Mouse (Mus musculus): Measurements from ENCODE around the gene Sv2c.

Sv2c gene

GRCm38 (mm10) chr13:96052755-96053154 is 79.6 kb downstream of the Sv2c start:
- DNase-seq (ENCODE audit: low spot score in 2 of 2): no peak

DNA sequence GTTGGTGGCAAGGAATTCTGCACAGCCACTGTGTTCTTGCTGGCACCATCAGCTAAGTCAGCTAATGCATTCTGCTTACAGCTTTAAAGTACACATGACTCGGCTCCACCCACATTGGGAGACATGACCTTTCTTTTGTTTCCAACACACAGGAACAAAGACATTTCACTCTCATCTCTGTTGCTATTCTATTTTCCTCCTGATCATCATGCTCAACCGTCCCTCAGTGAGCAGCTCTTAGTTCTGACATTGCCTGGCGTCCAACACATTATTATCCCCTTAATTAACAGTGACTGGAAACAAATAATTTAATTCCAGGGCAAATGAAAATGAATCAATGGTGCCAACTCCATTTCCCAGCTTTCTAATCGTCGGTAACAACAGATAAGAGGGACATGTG is 87.0 kb downstream of the Sv2c start:
- DNase-seq (ENCODE audit: low spot score in 2 of 2): no peak

DNA sequence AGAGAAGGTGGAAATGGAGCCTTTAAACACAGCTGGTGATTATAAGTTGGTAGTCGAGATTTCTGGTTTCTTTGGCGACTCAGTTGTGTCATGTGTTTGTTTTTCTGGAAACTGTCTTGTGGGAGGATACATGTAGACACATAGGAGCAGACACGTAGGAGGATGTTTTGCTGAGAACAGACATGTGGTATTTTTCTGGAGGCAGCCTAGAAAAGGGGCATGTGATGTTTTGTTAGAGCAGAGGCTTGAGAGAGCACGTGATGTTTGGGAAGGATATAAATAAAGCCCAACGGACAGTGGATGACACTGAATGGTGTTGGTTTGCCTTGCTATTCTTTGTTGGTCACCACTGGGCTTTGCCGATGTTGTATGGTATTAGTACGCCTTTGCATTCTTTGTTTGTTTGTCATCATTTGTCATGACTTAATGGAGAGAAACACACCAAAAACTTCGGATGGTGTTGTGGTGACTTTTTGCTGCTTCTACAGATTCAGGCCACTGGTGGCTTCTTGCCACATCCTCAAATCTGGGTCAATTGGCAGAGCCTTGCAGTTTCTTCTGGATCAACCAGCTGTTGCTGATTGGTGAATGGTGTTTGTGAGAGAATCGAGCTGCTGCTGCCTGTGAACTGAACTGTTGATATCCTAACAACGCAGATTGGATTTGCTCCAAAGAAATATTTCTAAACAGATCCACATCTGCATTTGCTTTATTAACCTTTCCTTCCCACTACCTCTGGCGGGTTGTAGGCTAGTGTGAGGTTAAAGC is 91.9 kb downstream of the Sv2c start:
- no peak for DNase-seq (ENCODE audit: low spot score in 2 of 2)

DNA sequence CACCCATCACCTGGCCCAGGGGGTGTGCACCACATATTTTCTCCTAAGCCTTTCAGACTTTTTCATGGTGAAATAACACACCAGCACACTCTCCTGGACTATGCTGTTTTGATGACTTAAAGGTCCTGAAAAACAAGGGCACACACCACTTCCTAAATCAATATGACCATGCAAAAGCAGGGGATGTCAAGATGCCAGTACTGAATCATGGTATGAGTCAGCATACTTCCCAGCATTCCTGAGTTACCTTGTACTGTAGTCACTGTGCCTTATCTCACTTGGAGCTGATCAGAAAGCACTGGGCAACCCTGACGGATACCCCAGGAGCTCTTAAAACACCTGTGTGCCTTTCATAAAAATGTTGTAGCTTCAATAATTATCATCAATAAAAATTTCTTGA is 92.8 kb downstream of the Sv2c start:
- DNase-seq (ENCODE audit: low spot score in 2 of 2): no peak

GRCm38 (mm10) chr13:96030368-96031223 is 101.8 kb downstream of the Sv2c start:
- DNase-seq (ENCODE audit: low spot score in 2 of 2): peak in 1 of 2 experiments; percentile 16

DNA sequence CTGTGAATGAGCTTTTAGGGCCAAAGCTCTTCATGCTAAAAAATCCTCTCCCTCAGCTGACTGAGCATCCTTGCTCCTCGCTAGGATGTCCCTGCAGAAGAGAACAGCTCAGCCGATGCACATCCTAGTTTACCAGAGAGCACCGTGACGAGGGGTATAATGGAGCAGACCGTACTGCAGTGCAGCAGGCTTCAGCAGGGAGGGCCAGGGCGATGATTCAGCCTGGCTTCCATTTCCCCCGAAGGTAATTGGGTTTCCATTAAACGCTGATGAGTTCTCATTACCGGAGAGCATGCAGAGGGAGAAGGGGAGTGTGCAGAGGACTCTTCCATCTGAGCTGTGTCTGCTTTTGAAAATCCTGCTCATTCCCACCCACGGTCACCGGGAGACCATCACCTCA is 108.5 kb downstream of the Sv2c start:
- DNase-seq (ENCODE audit: low spot score in 2 of 2): no peak

GRCm38 (mm10) chr13:96015516-96015915 is 116.9 kb downstream of the Sv2c start:
- DNase-seq (ENCODE audit: low spot score in 2 of 2): no peak

- DNase-seq (ENCODE audit: low spot score in 2 of 2): no peak
These were observed 121.4 kb downstream of the Sv2c start for GRCm38 (mm10) chr13:96010861-96011511.

DNA sequence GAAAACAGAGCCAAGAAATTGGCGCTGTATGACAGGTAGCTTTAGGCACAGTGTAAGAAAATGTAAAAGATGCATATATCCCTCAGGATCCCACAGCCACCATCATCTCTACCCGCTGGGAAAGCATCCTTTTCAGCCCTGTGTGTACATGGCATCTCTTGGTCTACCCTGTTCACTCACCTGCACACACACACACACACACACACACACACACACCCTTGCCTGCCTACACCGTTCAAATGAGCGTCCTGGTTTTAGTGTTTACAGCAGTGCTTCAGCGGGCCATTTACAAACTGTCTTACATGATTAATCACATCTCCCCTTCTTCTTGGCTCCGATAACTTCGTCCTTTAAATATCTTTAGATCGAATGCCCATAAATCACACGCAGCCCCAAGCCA is 123.4 kb downstream of the Sv2c start:
- DNase-seq (ENCODE audit: low spot score in 2 of 2): no peak

DNA sequence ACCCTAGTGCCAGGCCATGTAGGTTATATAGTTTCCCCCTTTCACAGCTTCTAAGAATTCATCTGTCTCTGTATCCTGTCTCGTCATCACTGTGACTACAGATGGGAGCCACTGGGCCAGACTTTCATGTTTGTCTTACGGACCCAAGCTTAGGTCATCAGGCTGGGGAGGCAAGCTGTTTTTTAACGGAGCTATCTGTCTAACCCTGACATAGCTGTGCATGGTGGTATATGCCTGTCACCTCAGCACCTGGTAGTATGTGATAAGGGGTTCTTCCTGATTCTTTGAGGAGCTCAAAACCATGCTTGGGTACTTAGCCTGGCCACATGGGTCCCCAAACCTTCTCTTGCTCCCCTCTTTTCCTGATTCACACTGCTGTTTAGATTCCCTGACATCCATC is 124.2 kb downstream of the Sv2c start:
- DNase-seq (ENCODE audit: low spot score in 2 of 2): no peak

DNA sequence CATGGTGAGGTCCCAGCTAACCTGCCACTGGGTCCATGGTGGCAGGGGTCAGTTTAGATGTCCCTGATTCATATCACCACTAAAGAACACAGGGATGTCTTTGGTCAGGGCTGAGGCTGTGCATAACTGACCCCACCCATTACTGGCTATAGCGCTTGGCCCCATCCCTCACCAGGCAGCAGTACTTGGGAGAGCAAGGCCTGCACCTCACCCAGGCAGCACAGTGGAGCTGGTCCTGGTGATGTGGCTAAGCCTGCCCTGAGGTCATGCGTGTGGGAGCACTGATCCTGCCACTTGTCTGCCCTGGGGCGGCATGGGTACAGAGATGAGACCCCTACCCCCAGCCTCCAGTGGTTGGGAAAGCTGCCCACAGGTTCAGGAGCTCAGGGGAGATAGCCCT is 128.8 kb downstream of the Sv2c start:
- DNase-seq (ENCODE audit: low spot score in 2 of 2): no peak

- DNase-seq (ENCODE audit: low spot score in 2 of 2): no peak
These were observed 129.9 kb downstream of the Sv2c start for GRCm38 (mm10) chr13:96002475-96002874.

- no peak for DNase-seq (ENCODE audit: low spot score in 2 of 2)
These were observed 133.0 kb downstream of the Sv2c start for GRCm38 (mm10) chr13:95999396-95999795.

GRCm38 (mm10) chr13:95997294-95997693 is 135.1 kb downstream of the Sv2c start:
- no peak for DNase-seq (ENCODE audit: low spot score in 2 of 2)

DNA sequence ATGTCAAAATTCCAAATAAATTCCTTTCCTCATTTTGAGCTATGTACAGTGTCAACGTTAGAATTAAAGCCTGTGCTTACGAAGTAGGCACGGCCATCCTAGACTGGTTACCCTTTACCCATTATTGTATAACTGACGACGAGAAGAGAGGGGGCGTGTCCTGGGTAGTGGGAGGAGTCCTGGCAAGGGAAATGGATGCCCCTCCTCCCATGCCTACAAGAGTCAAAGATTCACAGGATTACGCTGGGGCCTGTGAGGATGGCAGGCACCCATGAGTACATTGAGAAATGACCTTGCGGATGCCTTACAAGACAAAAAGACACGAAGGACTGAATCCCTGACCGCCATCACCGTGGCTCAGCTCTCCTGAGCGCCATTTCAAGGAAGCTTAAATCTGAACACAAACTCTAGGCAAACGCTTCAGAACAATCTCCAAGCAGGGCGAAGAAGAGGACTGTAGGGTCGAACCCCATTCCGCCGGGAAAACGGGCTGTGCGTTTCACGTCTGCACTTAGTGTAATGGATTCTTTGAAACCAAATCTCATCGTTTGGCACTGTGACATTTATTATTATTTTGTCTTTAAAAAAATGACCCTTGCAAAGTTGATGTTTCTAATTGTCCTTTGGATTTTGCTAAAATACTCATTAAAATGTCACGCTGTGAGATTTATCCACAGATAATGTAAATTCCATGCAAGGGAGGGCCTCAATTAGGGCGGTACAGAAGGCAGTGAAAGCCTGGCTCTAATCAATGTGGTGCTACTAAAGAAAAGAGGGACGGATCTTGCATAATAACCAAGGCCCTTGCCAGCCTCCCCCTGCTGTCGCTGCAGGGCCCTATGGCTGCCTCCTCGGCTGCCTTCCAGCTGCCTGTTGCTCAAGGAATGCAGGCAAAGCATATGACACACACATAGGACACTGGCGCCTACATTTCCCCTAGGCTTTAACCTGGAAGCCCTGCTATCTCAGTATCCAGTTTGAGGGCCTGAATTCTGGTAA is 137.4 kb downstream of the Sv2c start:
- no peak for DNase-seq (ENCODE audit: low spot score in 2 of 2)

GRCm38 (mm10) chr13:95988181-95988580 is 144.2 kb downstream of the Sv2c start:
- no peak for DNase-seq (ENCODE audit: low spot score in 2 of 2)

DNA sequence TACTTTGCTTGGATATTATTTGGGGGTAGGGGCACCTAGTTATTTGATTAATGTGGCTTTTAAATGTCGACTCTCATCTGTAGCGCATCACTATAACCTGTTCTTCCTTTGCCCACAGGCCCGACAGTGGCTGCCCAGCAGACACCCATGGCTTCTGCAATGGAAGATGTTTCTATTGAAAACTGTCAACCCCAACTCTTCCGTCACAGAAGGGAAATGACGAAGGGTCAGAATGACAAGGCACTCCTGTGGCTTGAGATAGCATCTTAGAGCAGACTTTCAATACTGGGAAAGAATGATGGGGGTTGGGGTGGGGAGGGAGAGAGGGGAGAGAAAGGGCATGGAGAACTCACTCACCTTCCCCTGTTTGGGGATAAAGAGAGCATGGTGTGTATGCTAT is 145.2 kb downstream of the Sv2c start:
- no peak for DNase-seq (ENCODE audit: low spot score in 2 of 2)

DNA sequence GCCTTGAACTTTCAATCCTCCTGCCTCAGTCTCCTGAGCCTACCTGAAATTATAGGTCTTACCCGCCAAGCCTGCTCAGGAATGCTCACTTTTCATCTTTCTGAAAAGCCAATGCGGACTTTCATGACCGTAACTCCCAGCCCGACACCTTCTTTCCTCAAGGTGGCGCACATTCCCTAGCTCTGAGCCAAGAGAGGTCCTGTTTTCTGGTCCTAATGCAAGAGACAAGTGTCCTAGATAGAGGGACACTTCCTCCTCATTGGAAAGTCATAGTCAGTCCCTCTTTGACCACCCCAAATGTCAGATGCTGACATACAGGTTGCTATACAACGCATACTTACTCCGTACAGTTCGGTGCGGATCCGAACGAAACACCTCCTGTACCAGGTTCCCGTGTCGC is 146.0 kb downstream of the Sv2c start:
- DNase-seq (ENCODE audit: low spot score in 2 of 2): no peak

DNA sequence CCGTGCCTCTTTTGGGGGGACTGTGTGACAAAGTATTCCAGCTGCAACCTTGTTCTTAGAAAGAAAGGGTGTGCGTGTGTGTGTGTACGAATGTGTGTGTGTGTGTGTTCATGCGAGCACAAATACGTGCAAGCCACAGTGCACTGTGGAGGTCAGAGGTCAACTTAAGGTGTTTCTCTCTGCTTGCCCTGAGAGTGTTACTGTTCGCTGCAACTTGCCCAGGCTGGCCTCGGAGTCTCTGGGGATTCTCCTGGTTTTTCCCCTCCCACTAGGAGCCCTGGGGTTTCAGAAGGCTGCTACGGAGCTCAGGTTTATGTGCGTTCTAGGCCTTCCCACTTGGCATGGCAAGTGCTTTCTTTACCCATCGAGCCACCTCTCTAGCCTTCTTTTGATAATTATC is 157.2 kb downstream of the Sv2c start:
- no peak for DNase-seq (ENCODE audit: low spot score in 2 of 2)

GRCm38 (mm10) chr13:95974106-95974505 is 158.3 kb downstream of the Sv2c start:
- no peak for DNase-seq (ENCODE audit: low spot score in 2 of 2)

DNA sequence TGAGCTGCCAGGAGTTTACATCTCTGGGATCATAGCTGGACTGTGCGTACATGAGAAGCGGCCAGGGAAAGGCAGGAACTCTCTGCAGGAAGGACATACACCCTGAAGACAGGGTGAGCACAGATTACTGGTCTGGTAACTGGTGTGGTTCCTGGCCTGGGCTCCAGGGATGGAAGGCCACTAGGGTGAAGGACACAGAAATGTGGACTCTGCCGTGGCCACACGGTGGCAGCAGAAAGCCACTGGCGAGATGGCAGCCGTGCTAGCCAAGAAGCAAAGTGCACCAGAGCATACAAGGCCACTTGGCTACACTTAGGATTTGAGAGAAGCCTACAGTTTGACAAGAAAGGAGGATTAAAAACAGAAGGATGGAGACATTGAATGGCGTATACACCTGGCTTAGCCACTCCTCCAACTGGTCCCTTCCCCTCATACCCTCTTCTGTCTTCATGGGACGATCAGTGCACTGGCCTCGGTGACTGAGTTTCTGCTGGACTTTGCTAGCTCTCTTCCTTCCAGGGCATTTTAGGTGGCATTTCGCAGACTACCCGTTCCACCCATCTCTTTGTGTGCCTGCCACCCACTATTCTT is 158.9 kb downstream of the Sv2c start:
- DNase-seq (ENCODE audit: low spot score in 2 of 2): peak; percentile 22 to 47
